Mouse (Mus musculus) right cerebral cortex, postnatal 4 days (tissue): ENCODE measurements around the gene Prr19.

Experiments
- DNase-seq: peaks from one replicate; pipeline ENCODE4 v3.0.0-alpha.2; 2022

The Prr19 gene

GRCm38 (mm10) chr7:25293191-25293739 lies 7.9 kb upstream of the Prr19 start:
- DNase-seq = no peak

DNA sequence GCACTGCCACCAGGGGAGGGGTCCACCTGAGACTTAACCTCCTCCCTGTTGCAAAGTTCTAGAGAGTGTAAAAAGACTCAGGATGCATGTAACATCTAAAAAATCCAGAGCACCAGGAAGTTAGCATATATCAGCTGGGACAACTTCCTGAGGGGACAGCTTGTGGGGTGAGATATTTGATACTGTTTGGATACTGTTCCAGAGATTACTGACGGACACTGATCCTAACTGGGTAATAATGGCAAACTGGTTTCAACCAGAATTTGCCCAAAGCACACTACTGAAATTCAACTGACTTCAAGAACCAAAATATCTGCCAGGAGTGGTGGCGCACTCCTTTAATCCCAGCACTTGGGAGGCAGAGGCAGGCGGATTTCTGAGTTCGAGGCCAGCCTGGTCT lies 6.7 kb upstream of the Prr19 start:
- no peak for DNase-seq

DNA sequence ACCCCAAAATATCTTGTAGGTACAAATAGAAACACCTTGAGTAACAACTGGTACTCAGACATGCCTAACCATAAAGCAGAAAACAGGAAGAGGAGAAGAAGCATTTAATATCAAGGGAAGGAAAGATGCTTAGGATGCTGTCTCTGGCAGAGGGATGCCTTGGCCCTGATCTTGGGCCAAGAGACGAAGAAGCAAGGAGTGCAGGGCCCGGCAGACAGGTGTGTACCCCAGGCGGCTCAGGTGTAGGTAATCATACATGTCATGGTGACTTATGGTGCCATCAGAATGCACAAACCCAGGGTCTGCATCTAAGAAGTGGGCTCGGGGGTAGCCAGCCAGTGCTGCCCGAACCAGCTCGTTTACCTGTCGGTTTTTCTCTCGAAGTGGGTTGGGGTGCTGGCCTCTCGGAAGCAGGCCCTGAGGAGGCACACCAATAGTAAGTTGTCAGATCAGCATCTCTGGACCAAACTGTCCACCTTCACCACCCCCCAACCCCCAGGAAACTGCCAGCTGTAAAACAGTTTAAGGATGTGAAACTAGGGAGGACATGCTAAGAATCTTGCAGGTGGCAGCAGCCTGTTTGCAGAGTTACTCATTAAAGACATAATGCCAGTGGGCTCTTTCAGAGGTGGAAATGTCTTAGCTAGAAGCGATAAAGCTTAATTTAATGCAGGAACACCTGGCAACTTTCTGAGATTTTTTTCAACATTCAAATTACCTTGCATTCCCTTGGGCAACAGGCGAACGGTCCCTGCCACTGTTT lies 6.1 kb upstream of the Prr19 start:
- no peak for DNase-seq

- peak; percentile 53 for DNase-seq
These were observed 4.2 kb upstream of the Prr19 start for GRCm38 (mm10) chr7:25296945-25297453.

DNA sequence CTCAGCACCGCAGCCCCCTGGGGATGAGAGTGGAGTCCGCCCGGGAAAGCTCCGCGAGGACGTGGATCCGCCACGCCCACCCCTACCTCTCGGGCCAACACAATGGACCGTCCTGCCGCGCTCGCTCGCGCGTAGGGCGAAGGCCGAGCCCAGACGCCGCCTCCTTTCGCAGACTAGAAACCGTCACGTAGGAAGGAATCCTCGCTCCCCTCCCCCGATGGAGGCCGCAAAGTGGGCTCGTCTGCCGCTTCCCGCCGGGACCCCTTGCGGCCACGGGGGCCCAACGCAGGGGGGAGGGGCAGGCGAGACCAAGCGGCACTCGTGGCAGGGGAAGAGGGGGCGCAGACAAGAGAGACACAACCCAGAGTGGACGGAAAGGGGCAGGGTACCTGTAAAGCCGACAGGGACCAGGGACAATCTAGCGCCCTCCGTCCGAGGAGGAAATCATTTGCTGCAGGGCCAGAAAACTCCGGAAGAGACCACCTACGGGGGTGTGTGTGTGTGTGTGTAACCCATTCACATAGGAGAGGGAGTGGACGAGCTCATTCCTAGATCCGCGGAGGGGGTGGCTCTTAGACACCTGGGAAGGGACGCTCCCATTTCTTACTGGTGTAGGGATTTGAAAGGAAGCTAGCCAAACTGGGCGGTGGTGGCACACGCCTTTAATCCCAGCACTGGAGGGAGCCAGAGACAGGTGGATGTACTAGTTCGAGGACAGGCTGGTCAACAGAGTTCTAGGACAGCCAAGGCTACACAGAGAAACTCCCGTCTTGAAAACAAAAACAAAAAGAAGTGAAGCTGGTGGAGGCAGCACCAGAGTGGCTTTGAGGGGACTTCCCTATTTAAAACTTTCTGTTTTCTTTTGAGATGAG lies 3.5 kb upstream of the Prr19 start, which contains the start of gene Pafah1b3:
Gene Pafah1b3, minus strand, starts transcription at position 533 of the 872 bp plus-strand sequence.
- DNase-seq = peak; percentile 90

DNA sequence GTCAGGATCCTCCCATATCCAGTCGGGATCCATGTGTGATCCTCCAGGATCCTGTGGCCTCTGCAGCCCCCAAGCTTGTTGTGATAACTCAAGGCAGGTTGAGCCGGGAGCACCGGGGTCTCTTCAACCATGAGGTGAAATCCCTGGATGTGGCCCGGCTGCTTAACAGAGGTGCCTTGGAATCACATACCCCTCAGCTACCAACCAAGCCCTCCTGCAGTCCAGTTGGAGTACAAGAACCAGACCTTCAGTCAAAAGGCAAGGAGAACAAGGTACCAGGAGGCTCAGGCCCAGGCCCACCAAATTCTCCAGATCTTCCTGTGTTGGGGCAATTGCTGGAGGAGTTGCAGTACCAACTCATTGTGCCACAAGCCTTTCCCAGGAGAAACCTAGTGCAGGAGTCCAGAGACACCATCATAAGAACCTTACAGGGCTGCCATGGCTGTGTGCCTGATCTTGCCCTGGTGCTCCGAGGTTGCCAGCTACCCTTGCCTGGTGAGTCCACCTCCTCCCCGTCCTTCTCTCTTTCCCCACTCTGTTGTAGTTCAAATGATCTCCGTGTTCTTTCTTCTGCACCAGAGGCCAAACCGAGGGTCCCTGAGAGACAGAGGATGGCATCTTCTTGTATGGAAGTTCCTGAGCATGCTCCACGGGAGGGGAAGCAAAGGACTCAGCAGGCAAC lies 1.9 kb downstream of the Prr19 start:
- DNase-seq = no peak

- DNase-seq = no peak
These were observed 2.4 kb downstream of the Prr19 start for GRCm38 (mm10) chr7:25303685-25304006.

DNA sequence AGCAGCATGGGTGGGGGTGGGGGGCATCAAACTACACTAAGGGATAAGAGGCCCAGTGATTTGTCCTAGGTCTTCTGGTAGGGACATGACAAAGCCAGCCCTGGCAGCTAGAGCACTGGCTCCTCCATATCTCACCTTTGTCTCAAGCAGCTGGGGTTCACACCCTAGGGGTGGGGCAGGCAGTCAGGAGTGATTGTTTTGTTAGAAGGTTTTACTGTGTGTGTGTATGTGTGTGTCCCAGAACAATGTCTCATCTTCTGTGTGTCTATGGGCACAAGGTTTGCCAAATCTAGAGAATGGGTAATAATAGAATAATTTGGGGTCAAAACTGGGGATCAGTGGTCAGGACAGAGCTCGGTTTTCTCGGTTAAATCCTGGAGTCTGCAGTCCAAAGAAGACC lies 4.3 kb downstream of the Prr19 start:
- DNase-seq = no peak

GRCm38 (mm10) chr7:25305956-25306613 lies 4.9 kb downstream of the Prr19 start, which contains the start of gene Tmem145:
Gene Tmem145 (plus strand): TSS chr7:25306106.
- peak; percentile 66 for DNase-seq

DNA sequence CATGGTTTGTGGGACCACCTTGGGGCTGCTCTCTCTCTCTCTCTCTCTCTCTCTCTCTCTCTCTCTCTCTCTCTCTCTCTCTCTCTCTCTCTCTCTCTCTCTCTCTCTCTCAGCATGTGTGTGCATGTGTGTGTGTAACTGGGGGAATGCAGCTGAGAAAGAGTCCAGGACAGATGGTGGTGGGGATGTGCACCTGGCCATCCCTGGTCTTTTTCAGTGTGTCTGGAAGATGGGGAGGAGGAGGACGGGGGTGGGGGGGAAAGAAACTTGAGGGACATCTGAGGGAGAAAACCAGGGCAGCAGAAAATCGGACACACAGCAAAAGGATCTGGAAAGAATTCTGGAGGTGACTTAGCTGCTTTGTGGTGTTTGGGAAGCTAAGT lies 5.4 kb downstream of the Prr19 start:
- no peak for DNase-seq

DNA sequence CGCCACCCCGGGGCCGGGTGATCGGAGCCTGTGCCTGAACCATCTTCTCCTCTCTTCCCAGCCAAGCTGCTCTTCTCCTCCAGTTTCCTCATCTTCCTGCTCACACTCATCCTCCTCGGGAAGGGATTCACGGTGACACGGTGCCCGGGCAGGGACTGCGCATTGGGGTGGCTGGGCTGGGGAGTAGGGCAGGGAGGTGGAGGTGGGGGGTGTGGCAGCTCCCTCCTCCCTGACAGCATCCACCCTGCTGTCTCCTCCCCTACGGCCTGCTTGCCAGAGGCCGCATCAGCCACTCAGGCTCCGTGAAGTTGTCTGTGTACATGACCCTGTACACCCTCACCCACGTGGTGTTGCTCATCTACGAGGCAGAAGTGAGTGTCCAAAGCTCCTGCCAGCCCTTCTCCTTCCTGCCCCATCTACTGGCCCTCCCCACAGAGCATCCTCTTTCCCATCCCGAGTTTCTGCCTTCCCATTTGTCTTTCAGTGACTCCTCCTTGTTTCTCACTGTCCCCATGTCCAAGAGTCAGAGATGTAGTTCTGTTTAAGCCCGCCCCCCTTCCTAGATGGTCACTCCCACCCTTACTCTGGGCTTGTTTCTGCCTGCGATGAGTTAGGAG lies 7.6 kb downstream of the Prr19 start:
- DNase-seq = no peak

- no peak for DNase-seq
These were observed 8.2 kb downstream of the Prr19 start for GRCm38 (mm10) chr7:25309425-25309824.

DNA sequence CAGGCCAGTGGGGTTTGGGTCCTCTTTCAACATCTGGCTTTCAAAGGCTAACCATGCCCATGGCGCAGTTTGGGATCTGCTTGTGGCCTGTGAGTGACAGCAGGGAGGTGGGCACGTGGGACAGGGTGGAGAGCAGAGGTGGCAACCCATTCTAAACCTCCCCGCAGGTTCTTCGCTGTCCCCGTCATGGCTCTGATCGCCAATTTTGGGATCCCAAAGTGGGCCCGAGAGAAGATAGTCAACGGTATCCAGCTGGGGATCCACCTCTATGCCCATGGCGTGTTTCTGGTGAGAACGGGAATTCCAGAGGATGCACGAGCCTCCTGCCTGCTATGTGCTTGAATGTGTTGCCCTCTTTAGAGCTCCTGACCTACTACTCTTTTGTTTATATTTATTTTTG lies 10.0 kb downstream of the Prr19 start:
- DNase-seq = no peak

- DNase-seq = no peak
These were observed 12.1 kb downstream of the Prr19 start for GRCm38 (mm10) chr7:25313325-25313724.

DNA sequence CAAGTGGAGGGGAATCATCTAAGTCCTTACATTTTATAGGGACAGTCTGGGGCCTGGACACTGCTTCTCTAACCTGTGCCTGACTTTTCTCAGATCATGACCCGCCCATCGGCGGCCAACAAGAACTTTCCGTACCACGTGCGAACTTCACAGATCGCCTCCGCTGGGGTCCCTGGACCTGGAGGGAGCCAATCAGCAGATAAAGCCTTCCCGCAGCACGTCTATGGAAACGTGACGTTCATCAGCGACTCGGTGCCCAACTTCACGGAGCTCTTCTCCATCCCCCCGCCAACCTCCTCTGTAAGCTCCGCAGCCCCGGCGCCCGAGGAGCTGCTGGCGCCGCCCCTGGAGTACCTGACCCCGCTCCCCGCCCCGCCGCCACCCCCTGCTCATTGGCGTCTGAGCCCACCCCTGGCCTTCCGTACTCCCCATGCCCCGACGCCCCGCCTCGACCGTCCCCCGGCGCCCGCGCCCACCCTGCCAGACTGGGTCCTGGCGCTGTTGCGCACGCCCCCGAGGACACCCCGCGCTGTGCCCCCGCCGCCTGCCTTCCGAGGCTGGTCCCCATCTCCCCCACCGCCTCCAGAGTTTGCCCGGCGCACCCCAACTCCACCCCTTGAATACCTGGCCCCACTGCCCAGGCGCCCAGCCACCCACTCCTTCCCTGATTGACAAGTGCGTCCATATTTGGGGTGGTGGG lies 13.5 kb downstream of the Prr19 start:
- no peak for DNase-seq

GRCm38 (mm10) chr7:25315306-25316041 lies 14.3 kb downstream of the Prr19 start:
- DNase-seq = peak; percentile 52

GRCm38 (mm10) chr7:25316532-25317445 lies 15.6 kb downstream of the Prr19 start, which contains the start of gene Megf8:
Gene Megf8 (plus strand): TSS chr7:25317164.
- DNase-seq = peak; percentile 97

- DNase-seq = no peak
These were observed 16.3 kb downstream of the Prr19 start for GRCm38 (mm10) chr7:25317446-25317999.

DNA sequence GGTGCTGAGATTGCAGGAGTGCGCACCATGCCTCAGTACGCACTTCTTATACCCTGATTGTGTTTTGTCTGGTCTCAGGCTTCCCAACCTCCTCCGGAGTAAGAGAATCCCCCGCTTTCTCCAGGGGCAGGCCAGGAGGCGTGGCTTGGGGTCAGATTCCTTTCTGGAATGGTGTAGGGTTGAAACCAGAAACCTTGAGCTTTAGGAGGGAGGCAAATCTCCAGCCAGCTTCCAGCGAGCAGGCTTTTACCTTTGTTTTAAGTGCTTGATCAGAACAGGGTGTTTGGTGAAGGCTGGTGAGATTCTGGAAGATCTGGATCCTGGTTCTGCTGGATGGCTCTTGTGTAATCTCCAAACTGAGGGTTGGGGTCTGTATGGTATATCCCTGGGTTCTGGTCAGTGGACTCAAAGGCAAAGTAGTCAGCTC lies 20.9 kb downstream of the Prr19 start:
- DNase-seq = no peak
